Mouse (Mus musculus): ENCODE measurements around the gene Arhgap45. TPM values are rescaled to one million over a fixed set of nuclear protein-coding genes. Genes with fewer than 3 reads are reported as not detected.
A peak's percentile ranks its signal among the peaks of the same experiment; 100 is the strongest.

Gene Arhgap45
- polyA plus RNA-seq, 1 experiment from 2014 or later = 9.1 TPM

GRCm38 (mm10) chr10:80017771-80018170 is 1.3 kb downstream of the Arhgap45 start:
- H3K4me2 ChIP-seq = no peak overlapping the region
- peak overlapping the region; percentile 35; the same call in 1 of the 2 replicates for H3K27ac ChIP-seq

GRCm38 (mm10) chr10:80018739-80019297 is 2.4 kb downstream of the Arhgap45 start:
- peaks cover 27% of the 10 kb centered on the region for H3K4me1 ChIP-seq
- H3K9me3 ChIP-seq = no peaks in the 10 kb centered on the region
- ATAC-seq (ENCODE audit: insufficient read depth, low FRiP score, low read depth) = peak; percentile 84
- H3K36me3 ChIP-seq = no peaks in the 10 kb centered on the region
- H3K9ac ChIP-seq = no peak overlapping the region
- H3K4me2 ChIP-seq = peak overlapping the region; percentile 45
- 8% methylated on average over 14 of the region's 15 CpGs for WGBS
- peak overlapping the region; percentile 32 for H3K27ac ChIP-seq
- peaks cover 13% of the 10 kb centered on the region for H3K27me3 ChIP-seq (replicated peaks)
- 0 out of 2 replicates have a peak overlapping the region, but pooled peaks have one; percentile 11 for H3K4me3 ChIP-seq (replicated peaks)

More at GRCm38 (mm10) chr10:80017771-80018170, 1.3 kb downstream of the Arhgap45 start:
- WGBS = 80% methylated on average over 14 of the region's 14 CpGs
- Histone ChIP-seq H3K27me3 (replicated peaks) (peaks cover 23% of the 10 kb centered on the region), H3K36me3 (no peaks in the 10 kb centered on the region), H3K4me3 (replicated peaks) (no peak overlapping the region), H3K9ac (no peak overlapping the region), H3K9me3 (no peaks in the 10 kb centered on the region), H3K4me1 (peaks cover 27% of the 10 kb centered on the region)
- no peak for ATAC-seq (ENCODE audit: insufficient read depth, low FRiP score, low read depth)

GRCm38 (mm10) chr10:80019471-80020131 is 3.1 kb downstream of the Arhgap45 start:
- Histone ChIP-seq H3K27me3 (replicated peaks) (peaks cover 6% of the 10 kb centered on the region), H3K27ac (peak overlapping the region; percentile 32), H3K9me3 (no peaks in the 10 kb centered on the region), H3K4me3 (replicated peaks) (peak overlapping the region; percentile 20; the same call in 1 of the 2 replicates), H3K9ac (no peak overlapping the region), H3K36me3 (no peaks in the 10 kb centered on the region), H3K4me1 (peaks cover 25% of the 10 kb centered on the region), H3K4me2 (peak overlapping the region; percentile 45)
- ATAC-seq (ENCODE audit: insufficient read depth, low FRiP score, low read depth) = peak; percentile 54
- WGBS = 24% methylated on average over 20 of the region's 20 CpGs

- Histone ChIP-seq H3K4me3 (replicated peaks) (peak overlapping the region; percentile 20; the same call in 1 of the 2 replicates), H3K36me3 (no peaks in the 10 kb centered on the region), H3K27ac (peak overlapping the region; percentile 32; the same call in 1 of the 2 replicates), H3K27me3 (replicated peaks) (0 out of 2 replicates have a peak, but pooled peaks cover under 1% of the 10 kb centered on the region), H3K4me2 (peak overlapping the region; percentile 45), H3K9me3 (no peaks in the 10 kb centered on the region), H3K4me1 (peaks cover 30% of the 10 kb centered on the region), H3K9ac (no peak overlapping the region)
- 41% methylated on average over 11 of the region's 11 CpGs for WGBS
- no peak for ATAC-seq (ENCODE audit: insufficient read depth, low FRiP score, low read depth)
These were observed 3.7 kb downstream of the Arhgap45 start for GRCm38 (mm10) chr10:80020191-80020590.

GRCm38 (mm10) chr10:80020603-80021319 is 4.3 kb downstream of the Arhgap45 start:
- no peaks in the 10 kb centered on the region for H3K36me3 ChIP-seq
- 78% methylated on average over 18 of the region's 18 CpGs for WGBS

GRCm38 (mm10) chr10:80021320-80021641 is 4.8 kb downstream of the Arhgap45 start:
- Histone ChIP-seq H3K9ac (no peak overlapping the region), H3K27ac (no peak overlapping the region), H3K9me3 (no peaks in the 10 kb centered on the region), H3K27me3 (replicated peaks) (no peaks in the 10 kb centered on the region), H3K4me1 (peaks cover 30% of the 10 kb centered on the region), H3K4me2 (no peak overlapping the region), H3K36me3 (no peaks in the 10 kb centered on the region), H3K4me3 (replicated peaks) (no peak overlapping the region)
- ATAC-seq (ENCODE audit: insufficient read depth, low FRiP score, low read depth) = no peak
- WGBS = 82% methylated on average over 13 of the region's 13 CpGs

More at GRCm38 (mm10) chr10:80020603-80021319, 4.3 kb downstream of the Arhgap45 start:
- Histone ChIP-seq H3K4me2 (peak overlapping the region; percentile 45; the same call in 1 of the 2 replicates), H3K4me3 (replicated peaks) (peak overlapping the region; percentile 20; the same call in 1 of the 2 replicates), H3K27ac (no peak overlapping the region), H3K27me3 (replicated peaks) (no peaks in the 10 kb centered on the region), H3K9ac (no peak overlapping the region), H3K9me3 (no peaks in the 10 kb centered on the region), H3K4me1 (peaks cover 30% of the 10 kb centered on the region)
- ATAC-seq (ENCODE audit: insufficient read depth, low FRiP score, low read depth) = no peak

GRCm38 (mm10) chr10:80022164-80022563 is 5.7 kb downstream of the Arhgap45 start:
- Histone ChIP-seq H3K27me3 (replicated peaks) (no peaks in the 10 kb centered on the region), H3K36me3 (no peaks in the 10 kb centered on the region), H3K9me3 (no peaks in the 10 kb centered on the region), H3K4me2 (no peak overlapping the region), H3K27ac (no peak overlapping the region), H3K9ac (no peak overlapping the region), H3K4me1 (peaks cover 30% of the 10 kb centered on the region), H3K4me3 (replicated peaks) (no peak overlapping the region)
- WGBS = 93% methylated on average over 12 of the region's 12 CpGs
- ATAC-seq (ENCODE audit: insufficient read depth, low FRiP score, low read depth) = no peak

- Histone ChIP-seq H3K4me1 (peaks cover 30% of the 10 kb centered on the region), H3K27ac (no peak overlapping the region), H3K4me2 (no peak overlapping the region), H3K4me3 (replicated peaks) (no peak overlapping the region), H3K9ac (no peak overlapping the region), H3K9me3 (no peaks in the 10 kb centered on the region), H3K27me3 (replicated peaks) (no peaks in the 10 kb centered on the region), H3K36me3 (no peaks in the 10 kb centered on the region)
- 94% methylated on average over 8 of the region's 8 CpGs for WGBS
- ATAC-seq (ENCODE audit: insufficient read depth, low FRiP score, low read depth) = no peak
These were observed 6.4 kb downstream of the Arhgap45 start for GRCm38 (mm10) chr10:80022806-80023205.

GRCm38 (mm10) chr10:80023758-80024157 is 7.3 kb downstream of the Arhgap45 start:
- 66% methylated on average over 5 of the region's 5 CpGs for WGBS

GRCm38 (mm10) chr10:80024229-80025043 is 8.0 kb downstream of the Arhgap45 start:
- H3K36me3 ChIP-seq = no peaks in the 10 kb centered on the region
- H3K4me1 ChIP-seq = peaks cover 21% of the 10 kb centered on the region; the same call in 1 of the 2 replicates
- peak overlapping the region; percentile 8; the same call in 1 of the 2 replicates for H3K27ac ChIP-seq
- H3K4me2 ChIP-seq = no peak overlapping the region
- no peak overlapping the region for H3K9ac ChIP-seq
- H3K4me3 ChIP-seq (replicated peaks) = no peak overlapping the region
- ATAC-seq (ENCODE audit: insufficient read depth, low FRiP score, low read depth) = no peak
- no peaks in the 10 kb centered on the region for H3K9me3 ChIP-seq
- WGBS = 74% methylated on average over 15 of the region's 15 CpGs
- no peaks in the 10 kb centered on the region for H3K27me3 ChIP-seq (replicated peaks)

More at GRCm38 (mm10) chr10:80023758-80024157, 7.3 kb downstream of the Arhgap45 start:
- H3K9ac ChIP-seq = no peak overlapping the region
- H3K4me3 ChIP-seq (replicated peaks) = no peak overlapping the region
- no peak overlapping the region for H3K4me2 ChIP-seq
- H3K9me3 ChIP-seq = no peaks in the 10 kb centered on the region
- H3K36me3 ChIP-seq = no peaks in the 10 kb centered on the region
- H3K27ac ChIP-seq = no peak overlapping the region; the same call in 1 of the 2 replicates
- H3K27me3 ChIP-seq (replicated peaks) = no peaks in the 10 kb centered on the region
- peaks cover 27% of the 10 kb centered on the region for H3K4me1 ChIP-seq
- ATAC-seq (ENCODE audit: insufficient read depth, low FRiP score, low read depth) = no peak

GRCm38 (mm10) chr10:80025044-80025347 is 8.5 kb downstream of the Arhgap45 start:
- Histone ChIP-seq H3K4me3 (replicated peaks) (no peak overlapping the region), H3K27ac (no peak overlapping the region)

More at GRCm38 (mm10) chr10:80025044-80025347, 8.5 kb downstream of the Arhgap45 start:
- 60% methylated on average over 4 of the region's 4 CpGs for WGBS
- Histone ChIP-seq H3K4me1 (peaks cover 16% of the 10 kb centered on the region; the same call in 1 of the 2 replicates), H3K27me3 (replicated peaks) (no peaks in the 10 kb centered on the region), H3K9me3 (no peaks in the 10 kb centered on the region), H3K4me2 (no peak overlapping the region), H3K9ac (no peak overlapping the region), H3K36me3 (no peaks in the 10 kb centered on the region)
- ATAC-seq (ENCODE audit: insufficient read depth, low FRiP score, low read depth) = no peak

Measured in stomach, embryonic 15.5 days (tissue).